Mouse (Mus musculus): Measurements from ENCODE around the gene Epha8. TPM values are rescaled to one million over a fixed set of nuclear protein-coding genes. Genes with fewer than 3 reads are reported as not detected.
A peak's percentile ranks its signal among the peaks of the same experiment; 100 is the strongest.

The Epha8 gene
- total RNA-seq, 2 experiments from 2014 or later = not detected

GRCm38 (mm10) chr4:136960068-136960467 lies 3.5 kb upstream of the Epha8 start:
- DNase-seq (ENCODE audit: low spot score) = no peak

GRCm38 (mm10) chr4:136954562-136954961 lies 2.1 kb downstream of the Epha8 start:
- no peak for DNase-seq (ENCODE audit: low spot score)

DNA sequence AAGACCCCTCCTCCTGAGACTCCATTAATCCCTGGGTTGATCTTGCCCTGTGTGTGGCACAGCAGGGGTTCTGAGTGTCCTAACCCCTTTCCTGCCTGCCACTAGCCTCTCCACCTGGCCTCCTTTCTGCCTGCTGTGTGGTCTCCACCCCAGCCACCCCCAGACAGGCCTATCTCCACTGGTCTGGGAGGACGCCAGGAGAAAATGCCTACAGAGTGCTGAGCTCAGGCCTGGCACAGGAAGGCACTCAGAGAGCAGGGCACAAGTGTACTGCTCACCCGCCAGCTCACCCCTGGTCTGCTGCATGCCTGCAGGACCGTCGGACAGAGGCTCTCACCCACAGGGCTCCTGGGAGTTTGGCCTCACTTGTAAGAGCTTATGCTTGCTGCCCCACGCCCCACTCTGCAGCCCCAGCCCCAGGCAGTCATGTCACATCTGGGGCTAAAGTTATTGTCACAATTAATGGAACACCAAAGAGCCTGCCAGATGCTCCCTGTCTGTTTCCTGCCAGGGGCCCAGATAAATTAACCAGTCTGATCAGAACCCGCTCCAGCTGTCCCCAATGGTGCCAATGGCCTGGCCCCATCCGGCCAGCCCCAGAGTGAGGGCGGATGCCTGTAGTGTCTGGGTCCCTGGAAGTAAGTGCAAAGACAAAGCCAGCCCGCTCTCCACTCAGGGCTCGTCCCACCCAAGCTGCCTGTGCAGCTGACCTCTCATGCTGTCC lies 7.2 kb downstream of the Epha8 start:
- DNase-seq (ENCODE audit: low spot score) = no peak

- DNase-seq (ENCODE audit: low spot score) = no peak
Observed at GRCm38 (mm10) chr4:136945397-136945796, 11.2 kb downstream of the Epha8 start.

DNA sequence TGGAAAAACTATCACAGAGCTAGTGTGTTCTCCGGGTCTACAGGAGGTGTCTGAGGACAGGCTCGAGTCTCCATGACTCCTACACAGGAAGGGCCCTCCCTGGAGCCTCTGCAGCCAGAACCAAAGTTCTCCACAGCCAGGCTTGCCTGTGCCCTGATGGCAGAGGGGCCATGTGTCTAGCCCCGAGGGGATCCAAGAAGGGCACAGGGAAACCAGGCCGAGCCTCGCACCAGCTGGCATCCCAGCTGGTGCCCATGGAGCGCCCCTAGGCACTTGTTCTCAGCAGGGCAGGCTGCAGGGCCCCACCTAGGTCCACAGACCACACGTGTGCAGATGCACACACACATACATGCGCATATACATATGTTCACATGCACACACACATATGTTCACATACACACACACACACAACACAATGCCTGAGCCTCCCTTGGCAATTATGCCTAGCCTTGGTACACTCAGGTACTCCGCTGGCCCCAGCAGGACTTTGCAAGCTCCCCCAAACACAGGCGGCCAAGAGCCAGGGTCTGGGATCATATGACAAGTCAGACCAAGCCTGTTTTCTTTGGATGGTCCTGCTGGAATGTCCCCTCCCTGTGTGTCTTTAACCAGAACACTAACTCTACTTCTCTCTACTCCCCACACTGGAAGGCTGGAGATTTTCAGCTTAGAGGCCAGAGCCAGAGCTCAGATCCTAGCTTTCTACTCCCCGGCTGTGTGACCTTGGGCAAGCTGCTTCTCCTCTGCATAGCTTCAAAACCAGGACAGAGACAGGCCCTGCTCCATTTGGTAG lies 11.9 kb downstream of the Epha8 start:
- no peak for DNase-seq (ENCODE audit: low spot score)

- DNase-seq (ENCODE audit: low spot score) = no peak
Observed at GRCm38 (mm10) chr4:136943175-136943574, 13.4 kb downstream of the Epha8 start.

GRCm38 (mm10) chr4:136942761-136943160 lies 13.9 kb downstream of the Epha8 start:
- no peak for DNase-seq (ENCODE audit: low spot score)

DNA sequence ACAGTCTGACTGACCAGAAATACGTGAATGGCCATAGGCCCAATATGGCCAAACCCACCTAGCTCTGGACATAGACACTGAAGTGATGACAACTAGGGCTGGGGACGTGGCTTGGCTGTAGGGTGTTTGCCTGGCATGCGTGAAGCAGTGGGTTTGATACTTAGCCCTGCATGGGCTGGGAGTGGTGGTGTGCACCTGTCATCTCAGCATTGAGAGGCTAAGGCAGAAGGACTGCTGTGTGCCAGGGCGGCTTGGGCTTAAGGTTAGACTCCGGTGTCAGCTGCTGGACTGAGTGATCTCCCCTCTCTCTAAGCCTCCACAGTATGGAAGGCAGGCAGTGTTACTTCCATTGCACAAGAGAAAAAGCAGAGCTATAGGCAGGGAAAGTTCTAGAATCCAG lies 18.7 kb downstream of the Epha8 start:
- no peak for DNase-seq (ENCODE audit: low spot score)

DNA sequence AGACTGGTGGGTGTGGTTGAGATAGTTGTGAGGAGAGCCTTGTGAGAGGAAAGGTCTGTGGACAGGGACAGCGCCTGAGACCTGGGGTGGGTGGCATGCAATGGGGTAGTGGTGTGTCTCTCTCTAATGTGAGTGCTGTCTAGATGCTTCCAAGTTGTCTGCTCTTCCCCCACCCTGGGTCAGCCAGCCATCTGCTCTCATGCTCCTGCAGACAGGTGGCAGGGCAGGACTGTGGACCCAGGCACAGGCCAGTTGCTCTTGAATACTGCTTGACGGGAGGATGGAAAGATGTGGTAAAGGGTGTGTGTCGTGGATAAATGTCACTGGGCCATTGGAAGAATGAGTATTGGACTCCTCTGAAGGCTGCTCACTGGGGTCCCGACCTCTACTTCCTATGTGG lies 19.3 kb downstream of the Epha8 start:
- no peak for DNase-seq (ENCODE audit: low spot score)

GRCm38 (mm10) chr4:136934746-136935613 lies 21.6 kb downstream of the Epha8 start:
- DNase-seq (ENCODE audit: low spot score) = no peak

DNA sequence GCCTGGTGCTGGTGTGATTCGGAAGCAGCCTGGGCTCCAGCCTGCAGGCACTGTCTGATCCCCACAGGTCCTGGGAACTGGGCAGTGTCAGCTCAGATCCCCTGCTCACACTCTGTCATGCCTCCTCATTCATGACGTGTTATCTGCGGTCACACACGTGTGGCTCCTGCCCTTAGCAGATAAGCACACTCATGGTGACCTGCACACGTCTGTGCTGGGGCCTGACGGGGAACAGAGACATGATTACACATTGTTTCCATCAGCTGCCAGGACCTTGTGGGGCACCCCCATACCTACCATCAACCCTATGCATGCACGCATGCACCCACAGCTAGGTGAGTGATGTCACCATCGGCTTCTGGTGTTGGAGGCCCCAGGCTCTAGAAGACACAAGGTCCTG lies 26.1 kb downstream of the Epha8 start:
- no peak for DNase-seq (ENCODE audit: low spot score)

DNA sequence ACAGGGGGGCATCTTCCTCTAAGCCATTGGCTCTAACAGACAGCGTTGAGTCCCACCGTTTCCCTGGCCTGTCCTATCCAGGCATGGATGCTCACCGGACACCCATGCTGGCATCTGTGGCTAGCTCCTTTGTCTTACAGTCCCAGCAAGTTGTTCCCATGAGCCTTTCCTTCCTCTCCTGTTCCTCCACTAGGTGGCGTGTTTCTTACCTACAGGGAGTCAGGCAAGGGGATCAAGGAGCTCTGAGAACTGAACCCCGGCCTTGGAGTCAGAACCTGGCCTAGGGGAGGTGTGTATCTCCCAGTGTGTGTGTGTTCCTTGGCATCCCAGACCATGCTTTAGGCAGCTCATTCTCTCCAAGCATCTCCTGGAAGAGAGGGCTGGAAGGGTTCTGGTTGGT lies 27.7 kb downstream of the Epha8 start:
- DNase-seq (ENCODE audit: low spot score) = peak; percentile 16

GRCm38 (mm10) chr4:136925804-136926203 lies 30.8 kb downstream of the Epha8 start:
- DNase-seq (ENCODE audit: low spot score) = no peak

DNA sequence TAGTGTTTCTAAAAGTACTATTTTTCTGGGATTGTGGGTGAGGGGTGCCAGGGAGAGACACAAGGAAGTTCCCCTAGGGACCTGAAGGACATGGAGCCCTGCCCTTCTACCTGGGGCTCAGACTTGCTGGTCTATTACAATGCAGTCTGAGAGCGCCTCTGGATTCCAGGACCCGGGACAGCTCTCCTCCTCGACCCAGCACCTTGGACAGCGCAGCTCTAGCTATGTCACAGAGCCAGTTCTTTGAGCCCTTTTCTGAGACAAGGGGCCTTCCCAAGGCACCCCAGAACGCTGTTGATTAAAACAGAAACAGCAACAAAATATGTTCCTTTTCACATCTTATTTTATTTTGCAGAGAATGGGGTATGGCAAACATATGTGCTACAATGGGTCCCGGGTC lies 32.1 kb downstream of the Epha8 start:
- peak; percentile 42 for DNase-seq (ENCODE audit: low spot score)

DNA sequence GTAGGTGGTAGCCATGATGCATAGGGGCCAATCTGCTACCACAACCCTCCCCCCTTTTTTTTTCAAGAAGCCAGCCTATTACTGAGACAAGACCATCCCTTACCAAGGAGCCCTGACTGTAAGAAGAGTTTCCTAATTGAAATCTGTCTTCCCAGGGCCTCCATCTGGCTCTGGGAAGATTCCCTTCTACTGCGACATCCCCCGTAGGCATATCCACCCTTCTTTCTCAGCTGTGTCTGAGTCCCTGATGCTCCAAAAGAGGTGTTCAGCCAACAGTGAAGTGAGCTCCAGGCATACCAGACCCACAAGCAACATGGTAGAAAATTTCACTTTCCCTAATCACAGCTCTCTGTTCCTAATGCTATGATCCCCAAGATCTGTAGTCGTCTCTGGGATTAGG lies 37.1 kb downstream of the Epha8 start:
- no peak for DNase-seq (ENCODE audit: low spot score)

GRCm38 (mm10) chr4:136918834-136919233 lies 37.8 kb downstream of the Epha8 start:
- no peak for DNase-seq (ENCODE audit: low spot score)

- no peak for DNase-seq (ENCODE audit: low spot score)
Observed at GRCm38 (mm10) chr4:136917165-136917524, 39.5 kb downstream of the Epha8 start.

- DNase-seq (ENCODE audit: low spot score) = no peak
Observed at GRCm38 (mm10) chr4:136916359-136917164, 40.1 kb downstream of the Epha8 start.

DNA sequence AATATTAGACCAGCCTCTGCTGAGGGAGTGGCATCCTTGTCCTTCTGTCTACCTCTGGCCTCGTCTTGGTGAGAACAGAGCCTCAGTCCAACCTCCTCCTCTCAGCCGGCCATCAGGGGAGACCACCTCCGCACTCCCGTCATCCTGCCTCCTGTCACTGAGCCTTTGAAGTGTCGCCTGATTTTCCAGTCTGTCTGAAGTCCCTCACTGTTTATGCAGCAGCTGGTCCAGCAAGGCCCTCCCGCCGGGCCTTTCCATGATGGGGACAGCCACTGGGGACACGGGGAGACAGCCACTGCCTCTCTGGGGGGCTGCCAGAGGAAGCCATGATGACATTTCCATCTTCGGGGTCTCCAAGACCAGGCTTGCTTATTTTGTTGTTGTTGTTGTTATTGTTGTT lies 43.8 kb downstream of the Epha8 start:
- no peak for DNase-seq (ENCODE audit: low spot score)

- DNase-seq (ENCODE audit: low spot score) = no peak
Observed at GRCm38 (mm10) chr4:136911804-136912203, 44.8 kb downstream of the Epha8 start.

- no peak for DNase-seq (ENCODE audit: low spot score)
Observed at GRCm38 (mm10) chr4:136911211-136911646, 45.4 kb downstream of the Epha8 start.
